Mouse (Mus musculus) B cell, adult 2 months (primary cell): ENCODE measurements around the gene Car5a.

ENCODE experiments used
- DNase-seq, 2 experiments: peaks; one replicate each; pipeline ENCODE4 v3.0.0; 2022

The Car5a gene

DNA sequence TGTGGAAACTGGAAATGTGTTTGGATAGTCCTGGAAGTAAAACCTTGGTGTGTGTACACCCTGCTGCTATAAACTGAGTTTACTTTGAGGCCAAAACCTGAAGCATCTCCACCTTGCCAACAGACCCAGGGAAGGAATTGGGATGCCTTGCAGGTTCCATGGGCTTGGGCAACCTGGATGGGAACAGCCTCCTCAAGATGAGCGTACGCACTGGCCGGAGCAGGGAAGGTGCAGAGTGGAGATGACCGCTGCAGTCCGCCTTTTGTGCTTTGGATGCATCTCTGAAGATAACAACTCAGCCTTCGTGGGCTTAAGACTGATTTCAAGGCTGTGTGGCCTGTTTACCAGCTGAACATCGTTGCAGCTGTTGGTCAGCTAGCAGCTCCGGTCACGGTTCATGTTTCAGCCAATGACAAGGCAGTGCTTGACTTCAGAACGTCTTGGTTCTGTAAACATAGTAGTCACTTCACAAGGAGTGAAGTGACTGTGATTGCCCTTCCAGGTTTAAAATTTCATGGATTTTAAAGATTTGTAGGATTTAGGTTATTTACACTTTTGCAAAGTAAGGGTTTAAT is 10.4 kb upstream of the Car5a start:
- no peak for DNase-seq

GRCm38 (mm10) chr8:121953821-121954545 is 9.3 kb upstream of the Car5a start:
- no peak for DNase-seq

DNA sequence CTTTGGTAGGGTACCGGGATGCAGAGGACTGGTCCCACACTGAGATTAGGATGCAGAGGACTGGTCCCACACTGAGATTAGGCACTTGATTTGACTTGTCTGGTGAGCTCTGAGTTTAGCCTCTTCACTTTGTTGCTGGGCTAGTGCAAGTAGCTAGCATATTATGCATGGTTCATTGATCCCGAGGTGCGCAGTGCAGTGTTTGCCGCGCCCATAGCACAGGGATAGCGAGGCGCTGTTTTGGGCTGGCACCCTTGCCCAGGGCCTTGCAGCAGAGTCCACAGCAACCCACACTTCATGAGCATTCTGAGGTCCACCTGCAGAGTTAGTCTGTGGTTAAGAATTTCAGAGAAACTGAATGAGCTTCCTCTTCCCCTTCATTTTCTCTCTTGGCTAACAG is 8.1 kb upstream of the Car5a start:
- no peak for DNase-seq

DNA sequence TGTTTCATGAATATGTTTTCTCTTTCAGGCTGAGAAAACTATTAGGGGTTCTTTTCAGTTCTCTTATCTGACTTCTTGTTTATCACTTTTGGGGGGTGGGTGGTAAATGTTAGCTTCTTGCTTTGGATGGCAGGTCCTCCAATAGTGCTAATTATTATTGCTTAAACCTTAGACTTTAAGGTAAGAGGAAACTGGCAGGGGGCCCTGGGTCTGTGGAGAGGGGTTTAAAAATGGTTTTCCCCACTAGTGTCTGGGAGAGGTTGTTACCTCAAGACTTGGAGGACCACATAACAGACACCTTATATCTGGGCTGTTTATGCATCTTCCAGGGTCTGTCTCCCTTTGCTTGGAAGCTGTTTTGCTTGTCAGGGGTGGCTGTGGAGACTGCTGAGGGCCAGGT is 7.4 kb upstream of the Car5a start:
- no peak for DNase-seq

- no peak for DNase-seq
Observed at GRCm38 (mm10) chr8:121951656-121952009, 6.9 kb upstream of the Car5a start.

DNA sequence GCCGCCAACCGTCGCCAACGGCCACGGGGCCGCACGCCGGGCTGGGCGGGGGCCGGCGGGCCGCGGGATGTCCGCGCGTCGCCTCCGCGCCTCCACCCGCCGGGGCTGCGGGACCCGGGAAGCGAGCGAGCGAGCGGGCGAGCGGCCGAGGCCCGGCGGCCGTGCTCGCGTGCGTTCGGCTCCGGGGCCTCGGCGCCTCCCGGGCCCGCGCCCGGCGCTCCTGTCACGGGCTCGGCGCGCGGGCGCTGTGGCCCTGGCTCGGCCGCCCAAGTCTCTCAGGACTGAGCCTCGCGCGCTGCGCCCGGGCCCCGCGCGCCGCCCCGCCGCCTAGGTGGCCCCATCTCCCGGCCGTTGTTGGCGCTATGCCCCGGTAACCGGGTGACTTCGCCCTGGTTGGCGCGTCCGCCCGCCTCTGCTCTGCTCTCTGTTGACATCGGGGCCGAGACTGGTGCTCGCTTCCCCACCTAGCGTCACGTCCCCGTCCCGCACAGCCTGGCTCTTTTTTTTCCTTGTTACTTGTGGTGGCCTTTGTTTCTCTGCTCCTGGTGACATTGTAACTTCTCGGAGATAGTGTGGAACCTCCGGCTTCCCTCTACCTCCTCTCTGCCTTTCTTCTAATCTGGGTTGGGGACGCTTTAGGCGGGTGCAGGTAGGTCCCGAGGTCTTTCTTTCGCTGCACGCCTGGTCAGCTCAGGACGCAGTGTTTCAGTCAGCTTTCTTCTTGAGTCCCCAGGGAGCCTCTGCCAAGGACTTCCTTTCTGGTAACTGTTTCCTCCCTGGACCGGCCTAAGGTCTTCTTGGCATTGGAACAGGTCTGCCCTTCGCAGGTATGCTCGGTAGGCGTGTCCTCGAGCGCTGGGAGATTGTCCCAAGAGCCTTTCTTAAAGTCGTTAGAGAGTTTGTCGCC is 6.3 kb upstream of the Car5a start:
- peak; percentile 65 for DNase-seq

DNA sequence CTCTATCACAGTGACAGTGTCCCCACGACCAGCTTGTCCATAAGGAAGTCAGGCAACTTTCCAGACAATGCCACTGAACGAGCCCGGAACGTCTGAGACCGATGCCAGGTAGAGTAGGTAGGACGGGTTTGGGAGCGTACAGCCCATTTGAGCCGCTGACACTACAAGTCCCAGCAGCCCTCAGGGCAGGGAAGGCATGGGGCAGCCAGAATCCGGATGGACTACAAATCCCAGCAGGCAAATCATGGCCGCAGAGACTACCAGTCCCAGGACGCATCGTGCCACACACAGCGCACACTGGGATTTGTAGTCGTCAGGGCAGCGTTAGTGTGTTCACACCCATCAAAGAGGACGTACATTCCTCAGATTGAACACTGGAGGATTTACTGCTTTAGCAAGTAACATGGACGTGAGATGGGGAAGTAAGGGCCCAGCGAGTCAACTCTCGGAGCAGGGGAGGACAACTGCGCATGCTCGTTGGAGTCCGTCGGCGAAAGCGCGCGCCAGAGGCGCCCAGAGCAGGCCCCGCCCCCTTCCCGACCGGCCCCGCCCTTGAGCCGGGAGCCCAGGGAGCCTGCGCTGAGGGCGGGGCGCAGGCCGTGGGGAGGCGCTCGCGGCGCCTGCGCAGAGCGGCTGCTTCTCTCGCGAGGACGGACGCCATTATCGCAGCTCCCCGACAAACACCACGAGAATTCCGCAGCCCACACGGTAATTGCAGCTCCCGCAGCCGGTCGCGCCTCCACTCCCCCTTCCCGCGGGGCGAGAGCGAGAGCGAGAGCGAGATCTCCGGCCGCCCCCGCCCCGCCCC is 5.4 kb upstream of the Car5a start:
- DNase-seq, result peak; percentile 99

DNA sequence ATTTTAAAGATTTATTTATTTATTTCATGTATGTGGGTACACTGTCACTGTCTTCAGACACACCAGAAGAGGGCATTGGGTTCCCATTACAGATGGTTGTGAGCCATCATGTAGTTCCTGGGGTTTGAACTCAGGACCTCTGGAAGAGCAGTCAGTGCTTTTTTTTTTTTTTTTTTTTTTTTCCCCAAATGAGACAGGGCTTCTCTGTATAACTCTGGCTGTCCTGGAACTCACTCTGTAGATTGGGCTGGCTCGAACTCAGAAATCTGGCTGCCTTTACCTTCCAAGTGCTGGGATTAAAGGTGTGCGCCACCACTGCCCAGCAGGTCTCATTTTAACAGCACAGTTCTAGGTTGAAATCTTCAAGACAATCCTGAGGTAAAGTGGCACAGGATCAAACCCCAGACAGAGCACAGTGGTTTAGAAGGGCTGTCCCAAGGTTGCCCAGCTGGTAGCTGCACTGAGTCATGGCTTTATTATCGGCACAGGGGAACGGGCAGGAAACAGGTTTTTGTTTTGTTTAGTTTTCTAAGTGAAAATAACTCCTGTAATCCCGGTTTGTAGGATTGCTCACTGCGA is 4.6 kb upstream of the Car5a start, which contains the start of gene Banp:
Banp (plus strand) TSS at position 529 of the 579 bp plus-strand sequence.
- DNase-seq, result no peak

- DNase-seq, result peak; percentile 9 to 16
Observed at GRCm38 (mm10) chr8:121948321-121949145, 3.8 kb upstream of the Car5a start.

DNA sequence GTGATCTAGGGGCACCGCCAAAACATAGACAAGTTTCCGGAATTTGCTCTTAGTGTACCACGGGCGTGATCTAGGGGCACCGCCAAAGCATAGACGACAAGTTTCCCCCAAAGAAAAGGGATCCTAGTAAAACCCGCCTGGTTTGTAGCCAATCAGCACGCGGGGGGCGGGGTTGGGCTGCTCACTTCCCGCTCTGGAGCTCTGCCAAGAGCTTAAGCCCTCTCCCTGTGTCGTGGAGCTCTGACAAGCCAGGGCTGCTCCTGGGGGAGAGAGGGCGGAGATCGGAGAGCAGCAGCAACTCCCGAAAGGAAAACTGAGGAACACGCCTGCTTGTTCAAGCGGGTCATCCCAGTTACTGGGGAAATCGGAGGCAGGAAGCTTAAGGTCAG is 3.0 kb upstream of the Car5a start:
- peak; percentile 74 to 77 for DNase-seq

- no peak for DNase-seq
Observed at GRCm38 (mm10) chr8:121947047-121947752, 2.5 kb upstream of the Car5a start.

DNA sequence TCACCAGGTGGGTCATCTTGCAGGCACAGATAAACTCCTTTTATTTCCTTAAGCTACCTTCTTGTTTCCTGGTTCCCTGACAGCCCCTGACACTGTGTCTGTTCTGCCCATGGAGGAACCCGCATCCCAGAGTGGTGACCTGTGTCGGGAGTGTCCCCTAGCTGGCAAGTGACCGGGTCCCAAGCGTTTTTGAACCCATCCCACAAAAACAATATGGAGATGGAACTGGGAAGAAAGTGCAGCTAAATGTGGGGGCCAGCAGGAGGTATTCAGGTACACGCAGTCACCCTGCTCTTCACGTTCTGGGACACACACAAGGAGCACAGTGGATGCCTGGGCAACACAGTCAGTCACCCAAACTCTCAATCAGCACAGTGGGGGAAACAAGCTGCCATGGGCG is 1.6 kb upstream of the Car5a start:
- DNase-seq, result no peak

GRCm38 (mm10) chr8:121943716-121944115 is 988 bp downstream of the Car5a start:
- no peak for DNase-seq

DNA sequence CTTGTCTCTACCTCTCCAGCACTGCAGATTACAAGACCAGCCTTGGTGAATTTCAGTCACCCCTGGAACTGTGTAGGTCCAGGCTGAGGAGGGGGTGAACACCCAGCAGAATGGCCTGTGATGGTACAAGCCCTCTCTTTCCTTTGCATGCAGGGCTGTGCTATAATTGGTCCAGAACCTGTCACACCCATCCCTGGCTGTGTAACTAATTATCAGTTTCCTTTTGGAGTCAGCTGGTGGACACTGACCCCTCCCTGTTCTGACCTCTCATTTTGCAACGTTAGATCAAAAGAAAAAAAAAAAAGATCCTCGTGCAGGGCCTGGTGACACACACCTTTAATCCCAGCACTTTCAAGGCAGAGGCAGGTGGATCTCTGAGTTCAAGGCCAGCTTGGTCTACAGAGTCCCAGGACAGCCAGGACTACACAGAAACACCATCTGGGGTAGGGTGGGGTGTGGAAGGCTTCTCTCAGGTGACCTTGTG is 1.6 kb downstream of the Car5a start:
- no peak for DNase-seq

GRCm38 (mm10) chr8:121938732-121939131 is 6.0 kb downstream of the Car5a start:
- DNase-seq, result no peak

- no peak for DNase-seq
Observed at GRCm38 (mm10) chr8:121936391-121936790, 8.3 kb downstream of the Car5a start.

DNA sequence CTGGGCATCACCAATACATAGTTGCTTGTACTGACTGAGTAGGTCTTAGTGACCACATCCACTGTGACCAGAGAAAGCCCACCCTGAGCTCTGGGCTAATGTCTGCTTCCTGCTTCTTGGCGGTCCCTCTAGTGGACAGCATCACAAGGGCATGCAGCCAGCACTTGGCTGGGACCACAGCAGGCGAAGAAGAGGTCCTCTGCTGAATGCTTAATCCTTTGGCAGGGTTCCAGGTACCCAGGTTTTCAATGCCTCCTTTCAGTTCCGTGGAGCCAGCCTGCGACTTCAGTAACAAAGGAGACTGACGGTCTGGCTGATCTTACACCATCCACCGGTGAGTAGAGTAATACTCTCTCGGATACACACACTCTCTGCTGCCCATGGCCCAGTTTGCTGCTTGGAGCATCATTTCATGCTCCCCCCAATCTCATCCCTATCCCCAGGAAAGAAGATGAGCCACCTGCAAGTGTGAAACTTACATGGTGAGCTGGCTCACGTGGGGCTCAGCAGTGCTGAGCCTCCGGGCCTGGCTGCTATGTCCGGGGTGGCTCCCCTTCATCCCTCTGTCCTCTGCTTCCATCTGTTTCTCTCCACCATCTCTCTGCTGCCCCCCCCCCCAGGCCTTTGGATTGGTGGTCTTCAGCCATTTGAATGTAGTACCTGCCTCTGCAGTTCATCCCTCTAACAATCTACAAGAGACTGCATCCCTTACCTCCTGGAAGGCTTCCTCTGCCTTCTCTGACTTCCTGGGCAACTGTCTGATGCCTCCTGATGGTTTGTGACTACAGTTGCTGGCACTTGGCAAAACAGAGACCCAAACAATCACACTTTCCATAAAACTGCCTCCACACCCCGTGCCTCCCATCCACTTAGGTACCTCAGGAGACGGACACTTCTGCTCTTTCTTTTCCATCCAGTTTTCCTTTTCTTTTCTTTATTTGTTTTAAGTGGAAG is 9.1 kb downstream of the Car5a start:
- no peak for DNase-seq

- no peak for DNase-seq
Observed at GRCm38 (mm10) chr8:121934923-121935322, 9.8 kb downstream of the Car5a start.

DNA sequence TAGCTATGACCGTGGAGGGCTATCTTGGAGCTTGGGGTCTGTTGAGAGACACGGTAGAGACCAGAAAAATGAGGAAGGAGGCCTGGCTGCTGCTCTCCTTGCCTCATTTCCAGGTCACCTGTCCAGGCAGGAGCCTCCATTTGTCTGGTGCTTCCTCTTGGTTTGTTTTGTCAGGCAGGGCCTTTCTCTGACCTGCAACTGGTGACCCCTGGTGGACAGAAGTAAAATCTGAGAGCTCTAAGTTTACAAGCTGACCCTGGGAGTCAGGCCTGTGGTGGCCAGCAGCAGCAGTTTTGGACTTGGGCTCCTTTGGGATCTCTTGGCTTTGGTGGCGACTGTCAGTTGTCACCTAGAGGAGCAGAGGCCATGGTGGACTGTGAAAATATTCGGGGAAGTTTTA is 10.2 kb downstream of the Car5a start:
- peak; percentile 43 to 45 for DNase-seq
